Mouse (Mus musculus) limb, embryonic 11.5 days (tissue): ENCODE measurements around the gene Nop58. TPM values are rescaled to one million over a fixed set of nuclear protein-coding genes. Genes with fewer than 3 reads are reported as not detected.
A peak's percentile ranks its signal among the peaks of the same experiment; 100 is the strongest.

Experiments used
- ATAC-seq: fragments of 200-750 bp; cut with Nextera tagmentation; 2 replicates; pipeline ENCODE4 v1.8.0; 2017; ENCODE audit warnings: low read depth; ENCODE audit not compliant: insufficient number of reproducible peaks, low FRiP score, low TSS enrichment
- DNase-seq: peaks from one replicate; pipeline ENCODE4 v3.0.0-alpha.2; 2015; ENCODE audit warnings: low spot score
- H3K27ac ChIP-seq: fragments of 300-500 bp; sonication (generic); replicated peaks from 2 replicates; pipeline ENCODE4 v1.5.1; 2014; ENCODE audit warnings: low read depth, mild to moderate bottlenecking, low read length
- H3K27me3 ChIP-seq: fragments of 300-500 bp; sonication (generic); 2 replicates; pipeline ENCODE4 v1.6.1; 2014; ENCODE audit warnings: mild to moderate bottlenecking, low read length, mixed read lengths; ENCODE audit not compliant: control insufficient read depth, insufficient read depth
- H3K36me3 ChIP-seq: fragments of 300-500 bp; sonication (generic); 2 replicates; pipeline ENCODE4 v1.6.1; 2014; ENCODE audit warnings: mild to moderate bottlenecking, low read length, moderate library complexity, mixed read lengths; ENCODE audit not compliant: control insufficient read depth, insufficient read depth
- H3K4me1 ChIP-seq: fragments of 300-500 bp; sonication (generic); 2 replicates; pipeline ENCODE4 v1.6.1; 2014; ENCODE audit warnings: low read length, mixed read lengths; ENCODE audit not compliant: control insufficient read depth, insufficient read depth
- H3K4me2 ChIP-seq: fragments of 300-500 bp; sonication (generic); 2 replicates; pipeline ENCODE4 v1.6.1; 2014; ENCODE audit warnings: low read depth, mild to moderate bottlenecking, moderate library complexity; ENCODE audit not compliant: severe bottlenecking
- H3K4me3 ChIP-seq: fragments of 300-500 bp; sonication (generic); 2 replicates; pipeline ENCODE4 v1.5.1; 2014; ENCODE audit warnings: low read depth, low read length
- H3K9ac ChIP-seq: fragments of 300-500 bp; sonication (generic); 2 replicates; pipeline ENCODE4 v1.6.1; 2014; ENCODE audit warnings: mild to moderate bottlenecking, low read length
- H3K9me3 ChIP-seq: fragments of 300-500 bp; sonication (generic); 2 replicates; pipeline ENCODE4 v1.6.1; 2016; ENCODE audit warnings: low read length; ENCODE audit not compliant: control insufficient read depth
- WGBS: fragments of 180-500 bp; shearing (Covaris S2); extraction: QIAGEN DNeasy Blood & Tissue Kit; methylation state at CpG from one replicate; pipeline ENCODE4 v1.1.7; 2014; 5-methylcytosine and 5-hydroxymethylcytosine counted together
- polyA plus RNA-seq: library from polyadenylated mRNA; unstranded; fragments of >200 nt; fragmentation: Nextera tagmentation; extraction: Ambion mirVana; gene quantifications from 2 replicates; pipeline ENCODE4 v1.2.1, GENCODE M21; 2014

Gene Nop58
- polyA plus RNA-seq, 1 experiment from 2014 or later = 281 TPM

GRCm38 (mm10) chr1:59762651-59763163 lies 77.9 kb downstream of the Nop58 start:
- H3K27ac ChIP-seq = peak overlapping the region; percentile 98
- peak overlapping the region; percentile 92 for H3K9ac ChIP-seq
- DNase-seq = peak; percentile 80
- H3K4me1 ChIP-seq = peaks cover 7% of the 10 kb centered on the region; the same call in 1 of the 2 replicates
- H3K4me3 ChIP-seq = peak overlapping the region; percentile 94
- H3K36me3 ChIP-seq = no peaks in the 10 kb centered on the region
- H3K4me2 ChIP-seq = peak overlapping the region; percentile 66
- peak; percentile 67 for ATAC-seq
- WGBS = 0% methylated on average over 44 of the region's 44 CpGs
- H3K27me3 ChIP-seq = no peaks in the 10 kb centered on the region
- H3K9me3 ChIP-seq = no peaks in the 10 kb centered on the region

GRCm38 (mm10) chr1:59763164-59763768 lies 78.5 kb downstream of the Nop58 start, which contains the start of gene Bmpr2:
Bmpr2 (plus strand) TSS chr1:59763400.
- Histone ChIP-seq H3K4me3 (peak within 1 kb of the TSS; percentile 94), H3K9ac (peak within 1 kb of the TSS; percentile 92), H3K27me3 (no peaks in the 10 kb centered on the region), H3K4me1 (peaks cover 7% of the 10 kb centered on the region; the same call in 1 of the 2 replicates), H3K36me3 (no peaks in the 10 kb centered on the region), H3K4me2 (peak within 1 kb of the TSS; percentile 66), H3K9me3 (no peaks in the 10 kb centered on the region), H3K27ac (peak within 1 kb of the TSS; percentile 98)
- ATAC-seq (peak; percentile 94), DNase-seq (peak; percentile 91)
- WGBS = under 1% methylated on average over 44 of the region's 75 CpGs

DNA sequence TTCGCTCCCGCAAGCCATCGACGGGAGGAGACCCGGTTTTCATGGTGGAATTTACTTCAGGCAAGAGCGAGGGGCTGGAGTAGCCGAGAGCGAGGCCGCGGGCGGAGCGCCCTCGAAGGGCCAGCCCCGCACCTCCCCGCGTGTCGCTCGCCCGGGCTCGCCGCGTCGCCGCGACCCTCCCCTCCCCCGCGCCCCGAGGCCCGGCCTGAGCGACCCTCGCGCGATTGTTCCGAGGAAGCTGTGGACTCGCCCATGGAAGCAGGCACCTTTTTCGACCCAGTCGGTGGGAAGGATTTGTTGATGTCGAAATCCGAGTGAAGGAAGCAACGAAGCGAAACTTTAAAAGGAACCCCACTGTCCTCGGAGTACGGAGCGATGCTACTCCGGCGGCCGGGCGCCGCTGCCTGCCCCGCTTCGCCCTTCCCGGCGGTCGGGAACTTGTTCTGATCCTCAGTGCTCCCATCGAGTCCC lies 79.0 kb downstream of the Nop58 start:
- ATAC-seq (peak; percentile 69), DNase-seq (no peak)
- no peaks in the 10 kb centered on the region for H3K36me3 ChIP-seq
- H3K4me2 ChIP-seq = peak overlapping the region; percentile 66
- H3K9me3 ChIP-seq = no peaks in the 10 kb centered on the region
- H3K27ac ChIP-seq = peak overlapping the region; percentile 98
- H3K4me3 ChIP-seq = peak overlapping the region; percentile 94
- no peaks in the 10 kb centered on the region for H3K27me3 ChIP-seq
- peaks cover 7% of the 10 kb centered on the region; the same call in 1 of the 2 replicates for H3K4me1 ChIP-seq
- under 1% methylated on average over 46 of the region's 55 CpGs for WGBS
- H3K9ac ChIP-seq = peak overlapping the region; percentile 92

DNA sequence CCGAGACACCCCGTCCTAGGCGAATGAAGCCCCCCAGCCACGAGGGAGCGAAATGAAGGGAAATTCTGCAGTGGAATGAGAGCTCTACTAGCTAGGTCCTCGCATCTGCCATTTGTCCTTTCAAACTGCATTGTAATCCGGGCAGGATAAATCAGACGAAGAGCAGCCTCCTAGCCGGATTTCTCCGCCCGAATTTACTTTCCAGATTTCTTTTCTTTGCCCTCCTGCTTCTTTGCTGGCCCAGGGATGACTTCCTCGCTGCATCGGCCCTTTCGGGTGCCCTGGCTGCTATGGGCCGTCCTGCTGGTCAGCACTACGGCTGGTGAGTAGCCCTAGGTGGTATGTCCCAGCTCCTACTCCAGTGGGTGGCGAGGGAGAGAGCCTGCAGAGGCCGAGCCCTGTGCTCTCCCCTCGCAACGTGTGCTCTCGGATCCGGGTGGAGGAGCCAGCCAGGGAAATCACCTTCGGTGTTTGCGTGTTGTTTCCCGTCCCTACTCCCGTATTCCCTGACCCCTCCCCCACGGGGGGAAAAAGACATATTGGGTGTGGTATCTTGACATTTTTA lies 79.7 kb downstream of the Nop58 start:
- Histone ChIP-seq H3K4me1 (peaks cover 7% of the 10 kb centered on the region; the same call in 1 of the 2 replicates), H3K36me3 (no peaks in the 10 kb centered on the region), H3K27me3 (no peaks in the 10 kb centered on the region), H3K27ac (peak overlapping the region; percentile 98), H3K9ac (peak overlapping the region; percentile 92), H3K4me2 (peak overlapping the region; percentile 66), H3K4me3 (peak overlapping the region; percentile 94), H3K9me3 (no peaks in the 10 kb centered on the region)
- 0% methylated on average over 27 of the region's 27 CpGs for WGBS
- ATAC-seq (no peak), DNase-seq (peak; percentile 59)

- 5% methylated on average over 4 of the region's 4 CpGs for WGBS
- no peak overlapping the region for H3K9ac ChIP-seq
Measured at GRCm38 (mm10) chr1:59765279-59765678, 80.5 kb downstream of the Nop58 start.

DNA sequence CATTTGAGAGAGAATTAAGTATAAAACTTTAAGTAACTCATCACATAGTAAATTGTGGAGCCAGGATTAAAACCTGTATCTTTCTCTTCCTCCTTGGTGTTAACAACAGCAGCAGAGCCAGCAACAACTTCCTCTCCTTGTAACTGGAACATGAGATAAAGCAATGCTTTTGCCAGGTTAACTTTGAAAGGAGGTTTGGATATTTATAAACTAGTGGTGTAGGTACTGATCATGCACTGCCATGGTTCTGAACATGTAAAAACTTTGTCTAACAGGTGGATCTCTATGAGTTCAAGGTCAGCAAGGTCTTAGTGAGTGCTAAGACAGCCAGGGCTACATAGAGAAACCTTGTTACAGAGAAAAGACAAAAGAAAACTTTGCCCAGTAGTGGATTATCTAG lies 81.9 kb downstream of the Nop58 start:
- Histone ChIP-seq H3K9me3 (no peaks in the 10 kb centered on the region), H3K4me1 (peaks cover 7% of the 10 kb centered on the region; the same call in 1 of the 2 replicates), H3K27ac (no peak overlapping the region), H3K36me3 (no peaks in the 10 kb centered on the region), H3K4me2 (peak overlapping the region; percentile 50), H3K9ac (no peak overlapping the region), H3K4me3 (peak overlapping the region; percentile 20; the same call in 1 of the 2 replicates), H3K27me3 (no peaks in the 10 kb centered on the region)
- DNase-seq = no peak
- ATAC-seq = no peak

More at GRCm38 (mm10) chr1:59765279-59765678, 80.5 kb downstream of the Nop58 start:
- Histone ChIP-seq H3K4me2 (peak overlapping the region; percentile 66), H3K27me3 (no peaks in the 10 kb centered on the region), H3K27ac (no peak overlapping the region), H3K4me3 (peak overlapping the region; percentile 94), H3K9me3 (no peaks in the 10 kb centered on the region), H3K4me1 (peaks cover 7% of the 10 kb centered on the region; the same call in 1 of the 2 replicates), H3K36me3 (no peaks in the 10 kb centered on the region)
- DNase-seq (no peak), ATAC-seq (no peak)

Other genes with a start within 250 kb of the Nop58 start
- gene Fzd7, start 202.5 kb upstream of the Nop58 start, polyA plus RNA-seq = 15.3 and 19.7 TPM in 2 replicates
- 0.51 and 0.55 TPM in 2 replicates for gene Gm973, start 168.7 kb upstream of the Nop58 start, polyA plus RNA-seq
- gene Sumo1, start 14.1 kb upstream of the Nop58 start, polyA plus RNA-seq = 597 and 627 TPM in 2 replicates
- gene Bmpr2, start 78.4 kb downstream of the Nop58 start, polyA plus RNA-seq = 11.2 and 11.8 TPM in 2 replicates
- gene Fam117b, start 228.0 kb downstream of the Nop58 start, polyA plus RNA-seq = 14.7 and 16.0 TPM in 2 replicates